Mouse (Mus musculus) neural tube, embryonic 11.5 days (tissue): ENCODE data around the gene Plekhh1. TPM values are rescaled to one million over a fixed set of nuclear protein-coding genes. Genes with fewer than 3 reads are reported as not detected.
A peak's percentile ranks its signal among the peaks of the same experiment; 100 is the strongest.

Experiments
- ATAC-seq: fragments of 200-750 bp; cut with Nextera tagmentation; 2 replicates; pipeline ENCODE4 v1.8.0; 2017; ENCODE audit warnings: moderate number of reproducible peaks, mild to moderate bottlenecking, moderate TSS enrichment, moderate library complexity; ENCODE audit not compliant: insufficient read depth, low FRiP score, low TSS enrichment
- DNase-seq: peaks from one replicate; pipeline ENCODE4 v3.0.0-alpha.2; 2015; ENCODE audit warnings: low spot score
- H3K27ac ChIP-seq: fragments of 300-500 bp; sonication (generic); 2 replicates; pipeline ENCODE4 v1.5.1; 2014; ENCODE audit warnings: low read depth, mild to moderate bottlenecking, low read length
- H3K27me3 ChIP-seq: fragments of 300-500 bp; sonication (generic); 2 replicates; pipeline ENCODE4 v1.6.1; 2014; ENCODE audit warnings: mild to moderate bottlenecking, low read length, mixed read lengths; ENCODE audit not compliant: control insufficient read depth, insufficient read depth
- H3K36me3 ChIP-seq: fragments of 300-500 bp; sonication (generic); 2 replicates; pipeline ENCODE4 v1.6.1; 2014; ENCODE audit warnings: mild to moderate bottlenecking, low read length, moderate library complexity, mixed read lengths; ENCODE audit not compliant: control insufficient read depth, insufficient read depth
- H3K4me1 ChIP-seq: fragments of 300-500 bp; sonication (generic); 2 replicates; pipeline ENCODE4 v1.6.1; 2014; ENCODE audit warnings: low read length, mixed read lengths; ENCODE audit not compliant: control insufficient read depth, insufficient read depth
- H3K4me2 ChIP-seq: fragments of 300-500 bp; sonication (generic); 2 replicates; pipeline ENCODE4 v1.6.1; 2014; ENCODE audit warnings: low read depth, mild to moderate bottlenecking, moderate library complexity
- H3K4me3 ChIP-seq: fragments of 300-500 bp; sonication (generic); 2 replicates; pipeline ENCODE4 v1.5.1; 2014; ENCODE audit warnings: low read depth, low read length
- H3K9ac ChIP-seq: fragments of 300-500 bp; sonication (generic); 2 replicates; pipeline ENCODE4 v1.6.1; 2014; ENCODE audit warnings: mild to moderate bottlenecking, low read length
- H3K9me3 ChIP-seq: fragments of 300-500 bp; sonication (generic); 2 replicates; pipeline ENCODE4 v1.6.1; 2016; ENCODE audit warnings: low read length; ENCODE audit not compliant: control insufficient read depth
- WGBS: fragments of 180-500 bp; shearing (Covaris S2); extraction: QIAGEN DNeasy Blood & Tissue Kit; methylation state at CpG from one replicate; pipeline ENCODE4 v1.1.7; 2014; 5-methylcytosine and 5-hydroxymethylcytosine counted together
- polyA plus RNA-seq: library from polyadenylated mRNA; unstranded; fragments of >200 nt; fragmentation: Nextera tagmentation; extraction: Ambion mirVana; gene quantifications from 2 replicates; pipeline ENCODE4 v1.2.1, GENCODE M21; 2014

Plekhh1 gene
- polyA plus RNA-seq, result 6.2 and 7.4 TPM in 2 replicates

GRCm38 (mm10) chr12:79028911-79029861 lies at the start of gene Plekhh1:
Gene Plekhh1, plus strand, starts transcription at chr12:79029163.
- WGBS, result 1% methylated on average over 70 of the region's 80 CpGs
- H3K36me3 ChIP-seq, result no peaks in the 10 kb centered on the region
- peak within 1 kb of the TSS; percentile 82 for H3K4me2 ChIP-seq
- ATAC-seq (peak; percentile 95), DNase-seq (peak; percentile 84)
- 0 out of 2 replicates have a peak, but pooled peaks cover 5% of the 10 kb centered on the region for H3K4me1 ChIP-seq
- peak within 1 kb of the TSS; percentile 39; the same call in 1 of the 2 replicates for H3K27ac ChIP-seq
- H3K9ac ChIP-seq, result peak within 1 kb of the TSS; percentile 86
- no peaks in the 10 kb centered on the region for H3K9me3 ChIP-seq
- no peaks in the 10 kb centered on the region for H3K27me3 ChIP-seq
- peak within 1 kb of the TSS; percentile 78 for H3K4me3 ChIP-seq

DNA sequence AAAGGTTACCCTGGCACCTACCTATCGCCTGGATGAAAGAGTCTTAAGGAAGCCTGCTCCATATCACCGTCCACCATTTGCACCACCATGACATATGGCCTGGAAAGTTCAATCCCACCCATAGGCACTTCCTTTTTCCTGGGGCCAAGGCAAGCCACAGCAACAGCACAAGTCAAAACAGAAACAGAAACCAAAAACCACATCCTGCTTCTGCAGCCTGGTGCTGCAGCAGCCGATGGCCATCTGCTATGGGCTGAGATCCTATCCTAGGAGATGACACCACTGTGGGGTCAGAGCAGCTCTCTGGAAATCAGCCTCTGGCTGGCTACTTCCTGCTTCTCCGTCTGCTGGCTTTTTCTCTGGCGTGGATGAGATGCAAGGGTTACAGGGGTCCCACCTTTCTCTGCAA lies 48.3 kb upstream of the Plekhh1 start:
- Histone ChIP-seq H3K9me3 (no peaks in the 10 kb centered on the region), H3K4me3 (no peak overlapping the region), H3K27ac (no peak overlapping the region), H3K36me3 (no peaks in the 10 kb centered on the region), H3K27me3 (no peaks in the 10 kb centered on the region), H3K4me2 (no peak overlapping the region), H3K9ac (no peak overlapping the region), H3K4me1 (no peaks in the 10 kb centered on the region)
- ATAC-seq (no peak), DNase-seq (no peak)
- WGBS, result 81% methylated on average over 5 of the region's 5 CpGs

GRCm38 (mm10) chr12:78981131-78981530 lies 47.8 kb upstream of the Plekhh1 start:
- no peak overlapping the region for H3K4me3 ChIP-seq
- H3K27ac ChIP-seq, result no peak overlapping the region
- H3K27me3 ChIP-seq, result no peaks in the 10 kb centered on the region
- DNase-seq (no peak), ATAC-seq (no peak)
- H3K36me3 ChIP-seq, result no peaks in the 10 kb centered on the region
- H3K4me2 ChIP-seq, result no peak overlapping the region
- H3K9ac ChIP-seq, result no peak overlapping the region
- no peaks in the 10 kb centered on the region for H3K4me1 ChIP-seq
- 93% methylated on average over 2 of the region's 2 CpGs for WGBS
- H3K9me3 ChIP-seq, result no peaks in the 10 kb centered on the region

DNA sequence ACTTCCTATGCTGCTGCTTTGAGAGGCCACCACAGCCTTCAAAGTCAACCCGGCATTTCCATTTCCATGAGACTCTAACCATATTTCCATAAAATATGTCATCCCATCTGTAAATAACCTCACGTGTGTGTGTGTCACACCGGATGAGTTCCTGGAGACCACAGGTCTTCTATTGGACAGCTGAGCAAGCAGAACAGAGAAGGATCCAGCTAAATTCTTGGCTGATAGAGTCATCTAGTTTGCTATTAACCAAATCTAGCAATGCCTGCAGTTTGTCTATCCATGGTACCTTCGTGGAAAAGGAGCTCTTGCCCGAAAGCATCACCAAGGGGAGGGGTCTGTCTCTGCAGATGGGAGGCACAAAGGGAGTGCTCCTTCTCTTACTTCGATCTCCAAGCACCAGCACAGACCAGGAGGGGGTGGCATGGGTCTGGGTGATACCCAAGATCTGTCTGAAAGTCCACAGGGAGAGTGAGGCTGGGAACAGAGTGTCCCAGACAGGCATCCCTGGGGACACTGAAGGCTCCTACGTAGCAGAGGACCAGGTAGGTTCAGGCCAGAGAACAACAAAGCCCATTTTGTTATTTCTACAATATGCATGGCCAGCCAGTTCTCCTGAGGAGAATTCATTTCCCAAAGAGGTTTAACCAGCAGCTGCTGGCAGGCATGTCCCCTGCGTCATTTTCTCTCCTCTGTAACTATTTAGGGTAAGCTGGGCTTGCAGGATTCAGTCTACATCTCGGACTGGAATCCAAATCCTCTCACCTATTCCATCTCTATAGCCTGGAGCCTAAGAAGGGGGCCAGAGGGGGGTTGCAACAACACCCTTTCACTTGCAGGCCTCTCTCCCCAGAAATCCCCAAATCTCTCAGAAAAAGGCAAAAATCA lies 46.8 kb upstream of the Plekhh1 start:
- Histone ChIP-seq H3K27me3 (no peaks in the 10 kb centered on the region), H3K4me2 (no peak overlapping the region), H3K4me1 (no peaks in the 10 kb centered on the region), H3K9ac (no peak overlapping the region), H3K36me3 (no peaks in the 10 kb centered on the region), H3K27ac (no peak overlapping the region), H3K4me3 (no peak overlapping the region), H3K9me3 (no peaks in the 10 kb centered on the region)
- DNase-seq (no peak), ATAC-seq (no peak)
- 77% methylated on average over 9 of the region's 9 CpGs for WGBS

DNA sequence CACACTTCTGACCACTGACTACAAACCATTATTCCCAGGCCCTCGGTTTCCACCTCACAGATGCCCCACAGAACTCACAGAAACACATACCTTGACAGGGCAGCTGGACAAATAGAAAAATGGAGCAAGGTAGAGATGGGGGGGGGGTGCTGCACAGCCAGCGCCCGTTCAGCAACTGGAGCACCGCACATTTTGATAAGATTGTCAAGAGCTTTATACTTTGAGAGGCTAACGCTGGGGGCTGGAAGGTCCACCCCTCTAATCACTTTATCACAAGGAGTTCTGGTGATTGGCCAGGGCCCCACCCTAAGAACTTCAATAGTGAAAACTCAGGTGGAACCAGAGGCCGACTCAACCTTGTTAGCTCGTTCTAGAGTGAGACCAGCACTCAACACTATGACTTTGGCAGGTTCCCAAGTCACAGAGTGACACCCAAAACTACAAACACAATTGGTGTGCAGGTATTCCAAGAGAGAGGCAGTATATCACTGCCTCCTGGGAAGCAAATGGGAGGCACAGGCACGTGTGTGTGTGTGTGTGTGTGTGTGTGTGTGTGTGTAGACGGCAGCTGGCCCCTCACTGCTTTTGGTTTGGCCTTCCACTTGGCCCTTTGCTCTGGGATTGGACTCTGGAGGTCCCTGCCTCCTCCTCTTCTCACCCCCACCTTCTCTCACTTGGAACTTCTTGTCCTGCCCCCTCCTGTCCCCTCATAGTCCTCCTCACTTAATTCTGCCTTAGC lies 45.5 kb upstream of the Plekhh1 start:
- H3K27ac ChIP-seq, result no peak overlapping the region
- ATAC-seq, result no peak

GRCm38 (mm10) chr12:78984035-78984432 lies 44.9 kb upstream of the Plekhh1 start:
- Histone ChIP-seq H3K4me3 (no peak overlapping the region), H3K27ac (no peak overlapping the region), H3K4me1 (no peaks in the 10 kb centered on the region), H3K4me2 (no peak overlapping the region), H3K27me3 (no peaks in the 10 kb centered on the region), H3K36me3 (no peaks in the 10 kb centered on the region), H3K9me3 (no peaks in the 10 kb centered on the region), H3K9ac (no peak overlapping the region)
- DNase-seq (no peak), ATAC-seq (no peak)
- 79% methylated on average over 3 of the region's 3 CpGs for WGBS

More for the DNA sequence above, 45.5 kb upstream of the Plekhh1 start:
- Histone ChIP-seq H3K4me3 (no peak overlapping the region), H3K4me2 (no peak overlapping the region), H3K36me3 (no peaks in the 10 kb centered on the region), H3K27me3 (no peaks in the 10 kb centered on the region), H3K4me1 (no peaks in the 10 kb centered on the region), H3K9ac (no peak overlapping the region), H3K9me3 (no peaks in the 10 kb centered on the region)
- WGBS, result 83% methylated on average over 9 of the region's 9 CpGs
- no peak for DNase-seq

- no peak overlapping the region for H3K4me2 ChIP-seq
- no peaks in the 10 kb centered on the region for H3K4me1 ChIP-seq
- DNase-seq (no peak), ATAC-seq (no peak)
- H3K9me3 ChIP-seq, result no peaks in the 10 kb centered on the region
- 53% methylated on average over 9 of the region's 9 CpGs for WGBS
- no peak overlapping the region for H3K27ac ChIP-seq
- no peak overlapping the region for H3K4me3 ChIP-seq
- no peaks in the 10 kb centered on the region for H3K27me3 ChIP-seq
- H3K9ac ChIP-seq, result no peak overlapping the region
- H3K36me3 ChIP-seq, result no peaks in the 10 kb centered on the region
Observed at GRCm38 (mm10) chr12:78987581-78988081, 41.3 kb upstream of the Plekhh1 start.

DNA sequence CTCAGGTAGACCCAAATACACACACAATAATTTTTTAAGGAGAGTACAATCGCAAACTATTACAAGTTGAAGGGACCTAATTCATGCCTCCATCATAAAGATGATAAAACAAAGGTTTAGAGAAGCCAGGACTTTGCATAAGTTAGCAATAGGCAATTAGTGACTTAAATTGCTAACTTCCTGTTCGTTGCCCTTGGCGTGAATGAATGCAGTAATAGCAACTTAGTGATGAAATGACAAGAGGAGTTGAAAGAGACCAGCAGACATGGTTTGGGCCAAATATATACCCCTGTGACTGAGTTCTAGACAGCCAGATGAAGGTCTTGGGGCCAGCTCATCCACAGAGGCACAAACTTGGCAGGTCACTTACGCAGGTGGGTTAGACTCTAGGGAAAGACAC lies 32.7 kb upstream of the Plekhh1 start:
- no peaks in the 10 kb centered on the region for H3K27me3 ChIP-seq
- no peaks in the 10 kb centered on the region for H3K4me1 ChIP-seq
- WGBS, result 77% methylated on average over 4 of the region's 4 CpGs
- no peak overlapping the region for H3K27ac ChIP-seq
- no peak overlapping the region for H3K4me2 ChIP-seq
- no peaks in the 10 kb centered on the region for H3K36me3 ChIP-seq
- H3K9me3 ChIP-seq, result no peaks in the 10 kb centered on the region
- no peak for DNase-seq
- H3K4me3 ChIP-seq, result no peak overlapping the region
- no peak overlapping the region for H3K9ac ChIP-seq
- no peak for ATAC-seq
